Mouse (Mus musculus) embryo, embryonic 10 days (tissue): ENCODE data around the gene Zfp459.
"Not testable (repeated sequence)": the region's sequence is repeated elsewhere in the genome, so short reads cannot be mapped to it uniquely, and the experiment has no call there.

Experiments
- DNase-seq: peaks from one replicate; pipeline ENCODE4 v3.0.0-alpha.2; 2015; ENCODE audit warnings: low spot score

Zfp459 gene

DNA sequence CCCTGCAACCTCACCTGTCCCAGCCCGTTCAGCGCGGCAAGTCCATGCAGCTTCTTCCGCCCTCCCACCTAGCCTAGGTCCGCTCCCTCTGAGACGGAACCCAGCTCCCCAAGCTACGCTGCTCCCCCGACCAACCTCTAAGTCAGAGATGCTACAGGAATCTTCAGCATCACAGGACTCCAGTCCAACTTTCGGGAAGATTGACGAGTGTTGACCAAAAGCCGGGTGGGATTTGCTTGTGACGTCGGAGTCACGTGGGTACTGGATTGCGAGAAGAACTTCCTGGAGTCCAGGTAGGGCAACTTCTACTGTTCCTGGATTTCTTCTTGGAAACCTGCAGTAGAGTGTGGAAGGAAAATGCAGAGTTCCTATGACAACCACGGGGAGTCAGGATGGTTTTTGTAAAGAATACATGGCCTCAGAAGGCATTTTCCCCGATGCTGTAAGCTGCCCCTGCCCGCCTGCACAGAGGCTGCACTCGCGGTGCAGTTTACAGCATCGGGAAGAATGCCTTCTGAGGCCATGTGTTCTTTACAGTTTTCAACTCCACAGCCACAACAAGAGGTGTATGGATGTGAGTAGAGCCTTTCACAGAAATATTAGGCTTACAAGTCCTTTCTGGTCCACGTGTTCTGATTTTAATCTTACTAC, at the start of gene Zfp459:
Gene Zfp459, minus strand, starts transcription at position 212 of the 651 bp plus-strand sequence.
- peak; percentile 61 for DNase-seq

- DNase-seq = no peak
Measured at GRCm38 (mm10) chr13:67469274-67469673, 48.1 kb upstream of the Zfp459 start.

- not testable (repeated sequence) for DNase-seq
Measured at GRCm38 (mm10) chr13:67463506-67464185, 42.4 kb upstream of the Zfp459 start.

DNA sequence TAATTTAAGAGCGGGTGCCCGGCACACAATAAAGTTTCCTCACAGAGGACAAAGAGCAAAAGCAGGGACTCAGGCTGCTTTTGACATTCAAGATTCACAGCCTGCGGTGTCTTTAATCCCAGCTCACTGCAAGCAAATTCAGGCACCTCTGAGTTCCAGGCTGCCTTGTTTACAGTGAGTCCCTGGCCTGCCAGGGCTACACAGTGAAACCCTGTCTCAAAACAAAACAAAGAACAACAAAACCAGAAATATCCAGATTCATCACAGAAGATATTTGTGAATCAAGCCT, 30.7 kb upstream of the Zfp459 start:
- DNase-seq = no peak

DNA sequence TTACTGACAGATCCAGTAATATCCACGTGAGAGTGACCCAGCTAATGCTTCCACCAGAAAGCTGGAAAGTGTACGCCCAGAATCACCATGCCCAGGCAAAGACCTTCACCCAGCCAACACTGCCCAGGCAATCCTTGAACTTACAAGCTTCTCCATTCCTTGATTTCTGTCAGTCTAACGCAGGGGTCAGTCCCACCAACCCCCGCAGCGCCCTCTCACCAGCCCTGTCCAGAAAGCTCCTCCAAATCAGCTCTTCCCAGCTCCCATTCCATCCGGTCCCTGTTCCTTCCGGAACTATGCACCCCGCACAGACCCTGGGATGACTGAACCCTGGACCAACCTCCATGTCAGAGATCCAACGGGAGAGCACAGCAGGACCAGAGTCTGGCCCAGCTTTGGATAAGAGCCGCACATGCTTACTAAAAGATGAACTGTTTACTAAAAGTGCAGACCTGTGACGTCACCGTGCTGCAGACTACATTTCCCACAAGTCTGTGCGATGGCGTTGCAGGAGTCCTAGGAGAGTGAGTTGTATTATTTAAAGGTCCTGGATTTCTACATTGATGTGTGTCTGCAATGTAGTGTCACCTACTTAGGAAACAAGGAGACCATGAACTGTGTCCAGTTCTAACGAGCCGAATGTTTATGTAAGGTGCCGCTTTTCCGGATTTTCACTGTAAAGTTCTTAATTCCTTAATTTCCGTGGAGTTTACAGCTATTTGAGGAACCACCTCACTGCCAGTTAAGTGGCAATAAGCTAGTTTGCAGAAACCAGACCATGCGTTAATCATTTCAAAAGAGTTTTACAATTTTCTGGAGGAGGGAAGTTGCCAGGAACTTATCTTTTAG, 30.2 kb upstream of the Zfp459 start, which contains the start of gene Zfp874a:
Gene Zfp874a, minus strand, starts transcription at position 453 of the 849 bp plus-strand sequence.
- peak; percentile 93 for DNase-seq

DNA sequence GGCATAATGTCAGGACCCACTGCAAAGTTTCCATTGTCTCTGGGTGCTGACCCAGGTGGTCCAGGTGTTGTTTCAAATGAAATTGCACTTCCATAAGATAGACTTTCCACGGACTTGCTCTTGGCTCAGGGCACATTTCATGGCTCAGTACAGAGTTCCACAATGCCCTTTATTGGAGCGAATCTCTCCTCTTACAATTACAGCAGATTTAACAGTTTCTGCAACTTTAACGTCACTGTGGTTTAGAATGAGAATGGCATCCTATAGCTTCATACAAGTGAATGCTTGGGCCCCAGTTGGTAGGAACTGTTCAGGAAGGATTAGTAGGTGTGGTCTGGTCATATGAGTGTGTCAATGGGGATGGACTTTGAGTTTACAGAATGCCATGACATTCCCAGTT, 15.9 kb upstream of the Zfp459 start:
- not testable (repeated sequence) for DNase-seq

DNA sequence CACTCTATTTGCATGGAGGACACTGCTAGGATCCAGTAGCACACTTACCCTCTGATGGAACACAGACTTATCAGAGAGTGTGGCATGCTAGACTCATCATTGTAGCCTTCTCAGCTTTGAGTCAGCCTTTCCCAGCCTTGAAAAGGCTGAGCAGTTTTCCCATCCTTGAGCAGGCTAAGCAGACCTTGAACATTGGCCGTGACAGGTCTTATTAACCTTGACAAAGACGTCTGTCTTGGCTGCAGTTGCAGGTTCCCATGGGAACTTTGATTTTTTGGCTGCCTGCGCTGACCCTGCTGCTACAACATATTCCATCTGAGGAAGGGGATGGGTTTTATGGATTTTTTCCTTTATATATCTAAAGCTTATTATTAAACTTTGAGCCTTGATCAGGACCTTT, 6.9 kb upstream of the Zfp459 start:
- no peak for DNase-seq

DNA sequence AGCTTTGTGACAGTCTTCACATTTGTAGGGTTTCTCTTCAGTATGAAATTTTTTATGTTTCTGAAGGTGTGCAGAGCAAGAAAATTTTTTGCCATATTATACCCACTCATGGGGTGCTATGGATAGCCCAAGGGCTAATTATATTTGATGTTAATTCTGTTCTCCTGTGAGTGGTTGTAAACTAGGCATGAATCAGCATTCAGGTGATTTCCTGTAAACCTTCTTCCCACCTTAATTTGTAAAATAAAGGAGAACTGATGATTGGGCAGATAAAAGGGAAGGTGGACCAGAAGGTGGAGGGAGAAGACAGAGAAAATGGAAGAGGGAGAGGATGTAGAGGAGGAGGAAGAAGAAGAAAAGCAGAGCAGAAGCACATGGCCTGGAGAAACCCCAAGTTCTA, 4.5 kb upstream of the Zfp459 start:
- not testable (repeated sequence) for DNase-seq

- DNase-seq = not testable (repeated sequence)
Measured at GRCm38 (mm10) chr13:67422532-67422931, 1.3 kb upstream of the Zfp459 start.

GRCm38 (mm10) chr13:67420558-67421206, 536 bp downstream of the Zfp459 start:
- no peak for DNase-seq

GRCm38 (mm10) chr13:67416811-67417210, 4.4 kb downstream of the Zfp459 start:
- DNase-seq = no peak

GRCm38 (mm10) chr13:67415759-67416158, 5.5 kb downstream of the Zfp459 start:
- no peak for DNase-seq

DNA sequence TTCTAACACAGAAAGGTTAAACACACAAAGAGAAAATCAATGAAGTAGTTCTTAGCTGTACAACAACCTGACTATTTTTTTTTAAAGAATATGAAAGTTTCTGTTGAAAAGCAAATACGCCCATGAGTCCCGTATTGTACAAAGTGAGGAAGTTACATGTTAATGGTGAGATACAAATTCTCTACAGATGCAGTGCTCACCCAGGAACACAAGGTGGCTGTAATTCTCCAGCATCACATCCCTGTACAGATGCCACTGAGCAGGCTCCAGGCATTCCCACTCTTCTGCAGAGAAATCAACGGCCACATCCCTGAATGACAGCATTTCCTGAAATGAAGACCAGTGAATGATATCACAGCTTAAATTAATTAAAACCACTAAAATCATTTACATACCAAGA, 7.6 kb downstream of the Zfp459 start:
- not testable (repeated sequence) for DNase-seq

DNA sequence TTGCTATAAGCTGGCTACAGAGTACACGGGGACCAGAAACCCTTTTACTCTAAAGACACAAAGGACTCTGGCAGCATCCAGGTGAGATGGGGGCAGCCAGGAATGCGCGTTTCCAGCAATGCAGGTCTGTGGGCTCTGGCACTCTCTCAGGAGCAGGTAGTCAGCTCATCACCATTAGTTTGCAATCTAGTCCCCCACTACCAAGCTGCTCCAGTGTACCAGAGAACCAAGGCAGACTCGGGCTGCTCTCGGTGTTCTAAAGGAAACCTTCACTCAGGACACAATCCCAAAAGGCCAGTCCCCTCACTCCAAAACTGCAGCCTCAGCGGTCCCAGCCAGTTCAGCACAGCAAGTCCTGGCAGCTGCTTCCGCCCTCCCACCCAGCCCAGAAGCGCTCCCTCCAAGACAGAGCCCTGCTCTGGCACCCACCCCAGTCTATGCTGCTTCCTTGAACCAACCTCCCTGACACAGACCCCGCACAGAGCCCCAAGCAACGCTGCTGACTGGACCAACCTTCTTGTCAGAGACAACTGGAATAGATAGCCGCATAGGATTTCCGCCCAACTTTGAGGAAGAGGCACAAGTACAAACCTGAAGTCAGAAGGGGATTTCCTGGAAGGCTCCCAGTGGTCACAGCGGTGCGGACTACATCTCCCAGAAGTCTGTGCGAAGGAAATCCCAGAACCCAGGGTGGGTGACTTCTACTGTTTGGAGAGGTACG, 21.9 kb downstream of the Zfp459 start, which contains the start of gene Zfp429:
Gene Zfp429, minus strand, starts transcription at position 637 of the 721 bp plus-strand sequence.
- DNase-seq = peak; percentile 82

- not testable (repeated sequence) for DNase-seq
Measured at GRCm38 (mm10) chr13:67376255-67376654, 45.0 kb downstream of the Zfp459 start.

GRCm38 (mm10) chr13:67375050-67375911, 45.9 kb downstream of the Zfp459 start, which contains the start of the genes Gm28041 and Zfp456:
Gene Gm28041 (minus strand): TSS chr13:67375733.
Gene Zfp456 (minus strand): TSS chr13:67375810.
- peak; percentile 78 for DNase-seq

- peak; percentile 95 for DNase-seq
Measured at GRCm38 (mm10) chr13:67360131-67360744, 61.0 kb downstream of the Zfp459 start, which contains the start of the genes Gm28044 and Zfp953. Gene Gm28044 (minus strand): TSS chr13:67360536. Gene Zfp953 (minus strand): TSS chr13:67360605.
